Mouse (Mus musculus) cerebellum, adult 18-20 months (tissue): ENCODE results near the gene Masp1.

Experiments
- DNase-seq, 2 experiments: peaks; one replicate each; pipeline ENCODE4 v3.0.0; 2021

The Masp1 gene

GRCm38 (mm10) chr16:23520235-23520871 is at the start of gene Masp1, which contains the start of gene Rtp4:
Gene Masp1 (minus strand): TSS chr16:23520815.
Gene Rtp4 (plus strand): TSS chr16:23520291.
- DNase-seq: peak in 1 of 2 experiments; percentile 13

GRCm38 (mm10) chr16:23568369-23568958 is 47.8 kb upstream of the Masp1 start:
- DNase-seq: no peak

DNA sequence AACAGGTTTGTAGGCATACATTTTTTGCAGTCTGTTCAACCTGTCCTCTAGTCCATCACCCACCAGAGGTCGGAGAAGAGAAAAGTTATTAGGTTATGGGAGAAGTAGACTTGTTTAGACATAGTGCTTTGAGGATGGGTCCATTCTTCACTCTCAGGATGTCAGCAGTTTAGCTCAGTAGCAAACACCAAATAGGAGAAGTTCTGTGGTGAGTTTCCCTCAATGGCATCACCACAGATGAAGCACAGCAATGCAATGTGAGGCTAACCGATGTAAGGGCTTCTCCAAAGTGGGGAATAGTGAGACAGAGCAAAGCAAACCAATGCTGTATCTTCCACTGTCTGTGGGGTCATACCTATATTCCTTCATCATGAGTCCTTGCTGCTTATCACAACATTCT is 37.1 kb upstream of the Masp1 start:
- no peak for DNase-seq

DNA sequence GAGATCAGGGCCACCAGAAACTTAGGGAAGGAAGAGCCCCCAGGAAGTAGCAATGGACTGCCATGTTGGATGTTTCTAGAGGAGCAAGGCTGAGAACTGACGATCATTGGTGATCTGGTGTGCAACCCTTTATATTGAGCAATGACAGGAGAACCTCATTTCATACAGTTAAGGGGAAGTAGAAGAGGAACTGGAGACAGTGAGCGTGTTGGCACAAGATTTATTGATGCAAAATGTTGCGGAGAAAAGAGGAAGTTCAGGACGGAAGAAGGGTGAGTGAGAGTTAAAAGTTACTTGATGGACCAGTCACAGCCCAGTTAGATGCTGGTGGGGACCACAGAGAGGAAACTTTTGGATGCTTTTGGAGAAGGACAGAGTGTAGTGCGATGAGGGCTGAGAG is 36.6 kb upstream of the Masp1 start:
- DNase-seq: no peak

DNA sequence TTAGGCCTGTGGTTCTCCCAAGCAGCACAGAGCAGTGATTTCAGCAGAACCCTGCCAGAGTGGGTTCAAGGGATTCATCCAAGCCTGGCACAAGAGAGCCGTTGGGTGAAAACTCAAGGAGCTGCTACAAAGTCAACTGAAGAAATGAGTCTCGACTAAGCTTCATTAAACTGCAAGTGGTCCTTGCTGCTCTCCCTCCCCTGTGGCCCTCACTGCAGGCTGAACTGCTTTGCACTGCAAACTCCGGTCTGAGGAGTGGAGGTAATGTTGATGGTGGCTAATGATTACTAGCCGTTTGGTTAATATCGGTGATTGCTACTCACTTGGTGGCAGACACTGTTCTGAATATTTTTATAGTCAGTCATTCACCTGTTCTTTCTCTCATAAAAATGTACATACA is 34.1 kb upstream of the Masp1 start:
- no peak for DNase-seq

DNA sequence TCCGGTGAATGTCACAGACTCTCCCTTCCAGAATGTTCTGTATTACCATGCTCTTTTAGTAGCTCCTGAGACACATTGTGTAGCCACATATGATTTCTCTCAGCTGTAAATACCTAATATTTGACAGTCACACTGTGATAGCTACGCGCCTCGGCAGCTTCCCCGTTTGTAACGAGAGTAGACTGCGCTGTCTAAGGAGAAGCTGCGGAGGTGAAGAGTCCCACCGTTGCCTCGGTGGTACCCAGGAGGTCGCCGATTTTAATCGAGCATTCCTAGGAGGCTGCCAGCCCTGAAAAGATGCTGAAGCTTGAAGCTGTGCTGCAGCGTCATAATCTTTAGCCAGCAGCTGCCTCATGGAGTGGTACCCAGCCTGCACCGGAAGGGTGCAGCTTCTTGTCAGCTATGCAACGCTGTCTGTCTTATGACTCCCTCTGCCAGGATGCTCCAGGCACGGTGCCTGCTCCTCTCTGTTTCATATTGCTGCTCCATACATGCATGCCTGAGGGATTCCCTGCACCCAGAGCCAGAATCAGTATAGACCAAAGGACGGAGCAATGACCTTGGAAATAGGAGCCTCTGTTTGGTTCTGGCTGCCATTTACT is 30.5 kb upstream of the Masp1 start:
- DNase-seq: no peak

DNA sequence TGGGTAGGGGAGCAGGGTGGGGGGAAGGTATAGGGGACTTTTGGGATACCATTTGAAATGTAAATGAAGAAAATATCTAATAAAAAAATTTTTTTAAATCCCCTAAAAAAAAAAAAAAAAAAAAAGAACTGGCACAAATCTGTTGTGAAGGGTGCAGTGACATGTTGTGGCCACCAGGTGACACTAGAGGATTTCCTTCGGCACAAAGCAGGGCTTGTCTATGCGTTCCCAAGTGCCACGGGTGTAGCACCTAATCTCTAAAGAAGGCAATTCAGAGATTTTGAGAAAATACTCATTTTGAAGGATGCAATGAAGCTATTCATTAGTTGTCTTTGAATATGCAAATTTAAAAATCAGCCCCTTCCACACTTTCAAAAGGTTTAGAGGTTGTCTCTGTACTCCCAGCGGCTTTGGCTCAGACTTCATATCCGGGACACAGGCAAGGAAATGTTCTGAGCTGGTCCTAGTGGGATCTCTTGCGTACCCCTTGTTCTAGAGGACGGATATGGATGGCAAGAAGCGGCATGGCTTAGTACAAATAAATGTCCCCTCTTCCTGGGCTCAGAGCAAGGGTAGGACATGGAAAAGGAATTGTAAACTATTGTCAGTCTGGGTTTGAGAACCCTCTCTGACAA is 29.8 kb upstream of the Masp1 start:
- peak; percentile 51 to 63 for DNase-seq

DNA sequence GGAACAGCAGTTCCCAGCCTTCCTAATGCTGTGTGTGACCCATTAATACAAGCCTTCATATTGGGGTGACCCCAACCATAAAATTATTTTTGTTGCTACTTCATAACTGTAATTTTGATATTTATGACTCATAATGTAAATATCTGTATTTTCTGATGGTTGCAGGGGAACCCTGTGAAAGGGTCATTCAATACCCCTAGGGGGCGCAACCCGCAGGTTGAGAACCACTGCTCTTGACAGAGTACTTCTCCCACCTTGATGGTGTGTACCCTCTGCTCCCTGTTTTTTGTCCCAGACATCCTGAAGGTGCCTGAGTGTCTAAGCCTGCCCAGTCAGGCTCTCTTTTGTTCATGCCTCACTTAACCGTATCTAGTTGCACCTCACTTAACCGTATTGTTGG is 27.2 kb upstream of the Masp1 start:
- DNase-seq: no peak

GRCm38 (mm10) chr16:23544361-23544760 is 23.7 kb upstream of the Masp1 start:
- DNase-seq: no peak

GRCm38 (mm10) chr16:23542866-23543265 is 22.3 kb upstream of the Masp1 start:
- no peak for DNase-seq

GRCm38 (mm10) chr16:23541046-23541445 is 20.4 kb upstream of the Masp1 start:
- DNase-seq: no peak

GRCm38 (mm10) chr16:23533707-23534106 is 13.1 kb upstream of the Masp1 start:
- DNase-seq: no peak

DNA sequence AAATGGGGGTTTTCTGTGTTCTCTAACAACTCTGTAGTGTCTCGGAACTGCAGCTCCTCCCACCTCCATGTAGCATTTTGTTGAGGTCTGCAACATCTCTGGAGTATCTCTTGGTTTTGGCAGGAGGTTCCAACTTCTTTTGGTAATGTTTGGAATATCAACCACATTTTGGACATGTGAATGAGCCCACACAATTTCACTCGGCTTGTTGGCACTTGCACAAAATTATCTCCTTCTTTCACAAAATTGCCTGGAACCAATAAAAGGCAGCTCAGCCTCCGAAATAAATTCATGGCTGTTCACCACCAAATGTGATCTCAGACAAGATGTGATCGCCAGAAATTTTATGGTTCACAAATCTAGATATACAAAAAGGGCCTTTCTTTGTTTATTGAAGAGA is 8.6 kb upstream of the Masp1 start:
- no peak for DNase-seq

DNA sequence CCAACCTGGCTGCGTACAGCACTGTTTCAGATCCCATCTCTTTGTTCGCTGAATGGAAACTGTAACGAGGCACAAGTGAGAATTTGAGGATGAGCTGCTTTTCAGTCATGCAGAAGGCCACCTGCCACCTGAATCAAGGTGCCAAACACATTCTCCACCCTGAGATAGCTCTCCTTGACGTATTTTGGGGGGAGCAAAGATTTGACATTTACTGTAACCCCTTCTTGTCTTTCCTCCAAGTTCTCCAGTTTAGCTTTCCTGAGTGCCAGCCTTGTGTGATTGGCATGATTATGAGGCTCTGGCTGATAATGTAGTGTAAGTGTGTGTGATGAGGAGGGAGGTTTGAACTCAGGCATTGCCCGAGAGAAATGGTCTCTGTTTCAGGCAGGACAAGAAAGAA is 1.5 kb upstream of the Masp1 start:
- DNase-seq: no peak

- DNase-seq: no peak
Observed at GRCm38 (mm10) chr16:23521092-23521491, 477 bp upstream of the Masp1 start.

DNA sequence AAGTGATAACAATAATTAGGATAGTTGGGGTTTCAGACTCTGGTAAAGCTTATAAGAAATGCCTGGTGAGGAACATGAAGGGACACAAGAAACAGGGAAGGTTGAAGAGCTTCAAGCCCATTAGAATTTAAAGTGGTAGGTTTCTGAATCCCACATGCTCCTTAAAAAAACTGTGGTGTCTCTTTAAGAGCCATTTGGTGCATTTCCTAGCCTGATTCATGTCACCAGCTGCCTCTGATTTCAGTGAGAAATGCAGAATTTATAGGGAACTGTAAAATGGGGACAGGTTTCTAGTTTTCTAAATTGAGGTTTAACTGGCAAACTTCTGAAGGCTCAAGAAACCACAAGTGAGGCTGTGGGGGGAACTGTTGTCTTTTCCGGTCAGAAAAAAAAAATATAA is 844 bp downstream of the Masp1 start:
- no peak for DNase-seq

GRCm38 (mm10) chr16:23518567-23519369 is 1.8 kb downstream of the Masp1 start:
- no peak for DNase-seq

DNA sequence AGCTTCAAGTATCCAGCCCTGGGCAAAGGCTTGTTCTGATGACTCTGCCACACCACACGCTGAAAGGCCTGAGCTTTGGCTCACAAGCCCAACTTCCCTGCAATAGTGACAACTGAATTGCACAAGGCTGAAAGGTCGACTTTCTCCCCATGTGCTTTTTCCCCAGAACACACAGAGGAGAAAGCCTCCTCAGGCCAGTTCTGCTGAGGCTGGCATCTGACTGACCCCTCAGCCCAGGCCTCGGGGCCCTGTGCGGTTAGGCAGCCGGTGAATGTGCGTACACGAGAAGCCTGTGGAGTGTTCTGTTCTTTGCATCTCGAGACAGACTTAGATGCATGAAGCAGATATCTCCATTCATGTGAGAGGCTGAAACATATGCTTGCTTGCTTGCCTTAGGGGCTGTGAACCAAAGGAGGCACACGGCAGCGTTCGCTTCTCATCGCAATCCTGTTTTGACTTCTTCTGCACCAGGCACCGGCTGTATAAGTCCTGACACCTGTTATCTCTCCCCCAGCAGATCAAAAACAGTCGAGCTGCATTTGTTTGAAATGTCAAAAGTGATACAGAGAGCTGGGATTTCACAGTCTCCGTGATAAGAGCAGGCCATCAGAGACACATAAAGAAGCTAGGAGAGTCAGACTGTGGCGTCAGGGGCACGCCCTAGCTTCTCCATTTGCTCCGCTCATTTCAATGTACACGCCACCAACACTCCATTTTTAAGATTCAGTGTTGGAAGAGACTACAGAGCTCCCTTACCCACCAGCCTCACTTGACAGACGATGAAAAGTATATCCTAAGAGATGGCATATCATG is 2.7 kb downstream of the Masp1 start:
- no peak for DNase-seq

GRCm38 (mm10) chr16:23517230-23517629 is 3.4 kb downstream of the Masp1 start:
- no peak for DNase-seq

DNA sequence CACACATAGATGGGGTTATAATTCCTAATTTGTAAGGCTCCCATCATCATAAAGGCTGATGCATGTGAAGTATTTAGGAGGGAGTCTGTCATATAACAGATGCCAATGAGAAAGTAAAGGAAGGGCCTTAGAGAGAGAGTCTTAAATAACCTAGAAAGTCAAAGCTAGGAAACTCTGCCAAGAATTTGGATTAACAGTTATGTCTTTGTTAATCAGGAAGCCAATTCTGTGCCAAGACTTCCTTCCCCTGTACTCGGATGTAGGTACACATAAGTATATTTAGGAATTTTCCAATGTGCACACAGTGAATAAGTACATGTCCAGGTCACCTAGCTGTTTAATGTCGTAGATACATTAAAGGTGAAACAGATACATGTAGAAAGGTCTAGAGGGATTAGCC is 4.0 kb downstream of the Masp1 start:
- DNase-seq: no peak

- DNase-seq: no peak
Observed at GRCm38 (mm10) chr16:23515766-23516165, 4.8 kb downstream of the Masp1 start.

DNA sequence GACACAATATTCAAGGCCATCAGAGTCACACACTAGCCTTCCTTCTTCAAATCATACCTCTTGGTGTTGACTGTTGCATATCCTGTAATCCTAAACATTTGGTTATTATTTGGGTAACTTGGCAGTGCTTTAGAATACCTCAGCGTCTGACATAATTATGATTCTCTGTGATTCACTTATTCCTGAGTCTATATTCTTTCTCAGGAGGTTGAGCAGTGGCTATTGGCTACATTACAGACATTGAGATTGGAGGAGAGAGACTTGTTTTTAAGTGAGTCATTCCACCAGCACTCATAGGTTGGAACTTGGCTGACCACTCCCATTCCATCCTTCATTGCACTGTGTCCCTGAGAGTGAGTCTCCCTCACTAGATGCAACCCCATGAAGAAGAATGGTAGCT is 7.2 kb downstream of the Masp1 start:
- DNase-seq: no peak
